Mouse (Mus musculus): Measurements from ENCODE around the gene Usp46. TPM values are rescaled to one million over a fixed set of nuclear protein-coding genes. Genes with fewer than 3 reads are reported as not detected.

The Usp46 gene
- polyA plus RNA-seq, 1 experiment from 2014 or later = 12.6 TPM

DNA sequence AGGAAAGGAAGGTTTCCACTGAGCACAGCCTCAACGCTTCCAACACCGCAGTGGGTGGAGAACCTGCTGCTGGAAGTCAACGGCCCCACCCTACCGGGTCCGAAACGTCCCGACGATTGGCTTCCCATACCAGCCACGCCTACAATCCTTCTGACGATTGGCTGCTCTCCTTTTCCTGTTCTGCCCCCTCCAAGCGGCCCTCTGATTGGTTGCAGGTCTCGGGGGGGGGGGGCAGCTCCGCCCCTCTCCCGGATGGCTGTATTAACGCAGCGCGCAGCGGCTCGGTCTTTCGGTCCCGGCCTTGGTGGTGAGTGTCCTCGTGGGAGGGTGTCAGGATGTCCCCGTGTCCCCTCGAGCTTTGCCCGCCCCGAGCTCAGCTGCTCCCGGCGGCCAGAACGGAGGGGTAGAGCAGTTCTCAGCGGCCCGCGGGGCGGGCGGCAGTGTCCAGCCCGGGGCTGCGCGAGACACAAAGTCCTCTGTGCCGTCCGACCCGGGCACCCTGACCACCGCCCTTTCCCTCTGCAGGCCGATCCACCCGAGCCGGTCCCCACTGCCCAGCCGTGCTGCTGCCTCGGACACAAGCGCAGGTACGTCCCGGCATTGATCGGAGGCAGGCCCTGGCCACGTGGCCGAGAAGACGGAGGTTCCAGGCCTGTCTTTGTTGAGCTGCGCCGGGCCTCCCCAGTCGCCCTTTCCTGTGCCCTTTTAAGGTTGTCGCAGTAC is 24.8 kb upstream of the Usp46 start:
- Histone ChIP-seq H3K4me1 (ENCODE audit: insufficient read depth) (peaks cover 6% of the 10 kb centered on the region; the same call in 1 of the 2 replicates), H3K9ac (replicated peaks) (peak overlapping the region; percentile 67), H3K9me3 (ENCODE audit: low read length) (no peaks in the 10 kb centered on the region), H3K27ac (ENCODE audit: low read depth) (peak overlapping the region; percentile 74), H3K4me3 (ENCODE audit: low read depth, low read length) (peak overlapping the region; percentile 57), H3K27me3 (ENCODE audit: insufficient read depth, low read length) (no peaks in the 10 kb centered on the region), H3K36me3 (replicated peaks; ENCODE audit: insufficient read depth, low read length) (no peaks in the 10 kb centered on the region; the same call in 1 of the 2 replicates), H3K4me2 (ENCODE audit: low read depth, low read length) (peak overlapping the region; percentile 66)
- ATAC-seq = peak; percentile 99
- no peak for TF ChIP-seq CTCF (IDR thresholded peaks at IDR 0.05; ENCODE audit: low read depth)
- TF ChIP-seq EP300 (IDR thresholded peaks at IDR 0.05; ENCODE audit: low read depth) = no peak
- peak; percentile 95 for DNase-seq
- WGBS (ENCODE audit: insufficient replicate concordance) = under 1% methylated on average over 49 of the region's 57 CpGs

DNA sequence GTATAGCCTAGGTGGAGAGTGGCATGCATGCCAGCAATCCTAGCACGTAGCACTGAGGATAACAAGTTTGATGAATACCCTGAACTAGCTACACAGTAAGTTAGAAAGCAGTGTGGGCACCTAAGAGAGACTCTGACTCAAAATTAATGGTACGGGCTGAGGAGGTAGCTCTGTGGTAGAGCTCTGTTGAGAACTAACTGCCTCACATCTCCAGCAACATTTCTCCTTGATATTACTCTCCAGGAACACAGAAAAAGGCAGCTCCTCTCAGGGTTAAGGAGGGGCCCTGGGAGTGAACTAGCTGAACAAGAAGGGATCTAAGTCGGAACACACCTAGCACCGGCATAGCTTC is 24.2 kb upstream of the Usp46 start:
- no peak for DNase-seq
- no peaks in the 10 kb centered on the region for H3K9me3 ChIP-seq (ENCODE audit: low read length)
- no peaks in the 10 kb centered on the region for H3K27me3 ChIP-seq (ENCODE audit: insufficient read depth, low read length)
- H3K4me3 ChIP-seq (ENCODE audit: low read depth, low read length) = peak overlapping the region; percentile 57
- H3K4me2 ChIP-seq (ENCODE audit: low read depth, low read length) = peak overlapping the region; percentile 66
- TF ChIP-seq EP300 (IDR thresholded peaks at IDR 0.05; ENCODE audit: low read depth) (no peak), CTCF (IDR thresholded peaks at IDR 0.05; ENCODE audit: low read depth) (no peak)
- 42% methylated on average over 4 of the region's 4 CpGs for WGBS (ENCODE audit: insufficient replicate concordance)
- H3K4me1 ChIP-seq (ENCODE audit: insufficient read depth) = peaks cover 6% of the 10 kb centered on the region; the same call in 1 of the 2 replicates
- peak; percentile 5 for ATAC-seq
- 0 out of 2 replicates have a peak overlapping the region, but pooled peaks have one; percentile 42 for H3K9ac ChIP-seq (replicated peaks)
- peak overlapping the region; percentile 73 for H3K27ac ChIP-seq (ENCODE audit: low read depth)
- no peaks in the 10 kb centered on the region; the same call in 1 of the 2 replicates for H3K36me3 ChIP-seq (replicated peaks; ENCODE audit: insufficient read depth, low read length)

DNA sequence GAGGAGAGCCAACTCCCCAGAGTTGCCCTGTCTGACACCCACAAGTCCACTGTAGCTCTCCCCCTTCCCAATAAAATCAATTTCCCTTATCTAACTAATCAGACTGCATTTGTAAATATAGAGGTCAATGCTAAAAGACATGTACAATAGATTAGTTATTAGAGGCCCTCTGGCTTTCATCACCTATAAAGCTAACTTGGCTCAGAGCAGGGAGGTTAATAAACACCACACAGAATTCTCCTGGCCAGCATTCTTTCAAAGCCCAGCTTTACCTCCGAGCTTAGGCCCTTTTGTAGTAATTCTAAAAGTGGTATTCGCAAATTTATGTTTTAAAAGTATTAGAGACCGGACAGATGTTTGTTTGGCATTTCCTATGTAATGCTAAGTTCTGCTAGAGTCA is 21.4 kb upstream of the Usp46 start:
- Histone ChIP-seq H3K4me3 (ENCODE audit: low read depth, low read length) (no peak overlapping the region), H3K9ac (replicated peaks) (no peak overlapping the region), H3K27me3 (ENCODE audit: insufficient read depth, low read length) (no peaks in the 10 kb centered on the region), H3K27ac (ENCODE audit: low read depth) (no peak overlapping the region), H3K4me2 (ENCODE audit: low read depth, low read length) (no peak overlapping the region), H3K9me3 (ENCODE audit: low read length) (no peaks in the 10 kb centered on the region), H3K36me3 (replicated peaks; ENCODE audit: insufficient read depth, low read length) (no peaks in the 10 kb centered on the region; the same call in 1 of the 2 replicates), H3K4me1 (ENCODE audit: insufficient read depth) (peaks cover 6% of the 10 kb centered on the region; the same call in 1 of the 2 replicates)
- no peak for TF ChIP-seq EP300 (IDR thresholded peaks at IDR 0.05; ENCODE audit: low read depth)
- TF ChIP-seq CTCF (IDR thresholded peaks at IDR 0.05; ENCODE audit: low read depth) = no peak
- DNase-seq (no peak), ATAC-seq (no peak)
- 82% methylated on average over 3 of the region's 3 CpGs for WGBS (ENCODE audit: insufficient replicate concordance)

DNA sequence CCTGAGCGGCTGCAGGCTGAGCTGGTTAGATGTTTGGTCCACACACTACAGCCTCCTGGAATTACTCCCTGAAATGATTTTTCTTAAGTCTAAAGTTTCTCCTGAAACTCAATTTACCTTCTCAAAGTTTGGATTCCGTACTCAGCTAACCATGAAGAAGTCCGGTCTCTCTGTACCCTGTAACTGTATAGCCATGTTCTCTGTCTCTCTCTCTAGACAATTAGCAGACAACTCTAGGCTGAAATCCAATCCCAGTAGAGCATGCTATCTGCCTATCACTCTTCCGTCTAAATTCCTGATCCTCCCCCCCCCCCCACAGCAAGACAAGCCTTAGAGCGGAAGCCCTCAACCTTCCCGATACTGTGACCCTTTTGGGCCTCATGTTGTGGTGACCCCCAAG is 13.5 kb upstream of the Usp46 start:
- Histone ChIP-seq H3K4me3 (ENCODE audit: low read depth, low read length) (no peak overlapping the region), H3K36me3 (replicated peaks; ENCODE audit: insufficient read depth, low read length) (no peaks in the 10 kb centered on the region), H3K9ac (replicated peaks) (no peak overlapping the region), H3K4me1 (ENCODE audit: insufficient read depth) (no peaks in the 10 kb centered on the region; the same call in 1 of the 2 replicates), H3K4me2 (ENCODE audit: low read depth, low read length) (no peak overlapping the region), H3K9me3 (ENCODE audit: low read length) (no peaks in the 10 kb centered on the region), H3K27ac (ENCODE audit: low read depth) (no peak overlapping the region), H3K27me3 (ENCODE audit: insufficient read depth, low read length) (no peaks in the 10 kb centered on the region)
- 92% methylated on average over 6 of the region's 6 CpGs for WGBS (ENCODE audit: insufficient replicate concordance)
- no peak for DNase-seq
- TF ChIP-seq EP300 (IDR thresholded peaks at IDR 0.05; ENCODE audit: low read depth) = no peak
- TF ChIP-seq CTCF (IDR thresholded peaks at IDR 0.05; ENCODE audit: low read depth) = no peak
- no peak for ATAC-seq

DNA sequence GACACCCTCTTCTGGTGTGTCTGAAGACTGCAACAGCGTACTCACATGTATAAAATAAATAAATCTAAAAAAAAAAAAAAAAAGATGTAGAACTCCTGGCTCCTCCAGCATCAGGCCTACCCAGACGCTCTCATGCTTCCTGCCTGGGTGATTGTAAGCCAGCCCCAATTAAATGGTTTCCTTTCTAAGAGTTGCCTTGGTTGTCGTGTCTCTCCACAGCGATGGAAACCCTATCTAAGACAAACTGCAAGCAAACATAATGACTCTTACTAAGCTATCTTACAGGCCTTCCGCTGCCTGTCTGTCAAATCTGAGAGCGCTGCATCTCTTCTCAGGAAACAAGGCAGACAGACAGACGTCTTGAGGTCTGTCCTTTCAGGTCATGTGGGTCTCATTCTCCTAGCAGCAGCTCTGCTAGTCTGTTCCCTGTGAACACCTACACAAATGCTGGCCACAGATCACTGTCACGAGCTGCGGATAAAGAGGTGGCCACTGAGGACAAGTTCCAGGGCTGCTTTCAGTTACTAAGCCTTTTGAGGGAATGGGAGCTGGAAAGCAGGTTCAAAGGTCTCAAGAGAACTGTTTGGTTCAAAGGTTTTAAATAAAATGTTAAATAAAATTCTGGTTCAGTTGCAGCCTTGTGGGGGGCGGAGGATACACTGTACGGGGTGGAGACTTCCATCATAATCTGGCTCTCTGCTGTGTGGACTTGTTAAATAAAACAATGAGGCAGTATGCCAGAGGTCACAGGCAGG is 10.8 kb upstream of the Usp46 start:
- no peak overlapping the region for H3K27ac ChIP-seq (ENCODE audit: low read depth)
- H3K4me2 ChIP-seq (ENCODE audit: low read depth, low read length) = no peak overlapping the region
- DNase-seq = no peak
- no peaks in the 10 kb centered on the region for H3K27me3 ChIP-seq (ENCODE audit: insufficient read depth, low read length)
- no peaks in the 10 kb centered on the region; the same call in 1 of the 2 replicates for H3K4me1 ChIP-seq (ENCODE audit: insufficient read depth)
- H3K9me3 ChIP-seq (ENCODE audit: low read length) = no peaks in the 10 kb centered on the region
- no peaks in the 10 kb centered on the region for H3K36me3 ChIP-seq (replicated peaks; ENCODE audit: insufficient read depth, low read length)
- no peak for TF ChIP-seq EP300 (IDR thresholded peaks at IDR 0.05; ENCODE audit: low read depth)
- no peak for TF ChIP-seq CTCF (IDR thresholded peaks at IDR 0.05; ENCODE audit: low read depth)
- WGBS (ENCODE audit: insufficient replicate concordance) = 48% methylated on average over 11 of the region's 11 CpGs
- ATAC-seq = peak; percentile 48; the same call in 1 of the 2 replicates
- H3K4me3 ChIP-seq (ENCODE audit: low read depth, low read length) = no peak overlapping the region
- H3K9ac ChIP-seq (replicated peaks) = no peak overlapping the region

DNA sequence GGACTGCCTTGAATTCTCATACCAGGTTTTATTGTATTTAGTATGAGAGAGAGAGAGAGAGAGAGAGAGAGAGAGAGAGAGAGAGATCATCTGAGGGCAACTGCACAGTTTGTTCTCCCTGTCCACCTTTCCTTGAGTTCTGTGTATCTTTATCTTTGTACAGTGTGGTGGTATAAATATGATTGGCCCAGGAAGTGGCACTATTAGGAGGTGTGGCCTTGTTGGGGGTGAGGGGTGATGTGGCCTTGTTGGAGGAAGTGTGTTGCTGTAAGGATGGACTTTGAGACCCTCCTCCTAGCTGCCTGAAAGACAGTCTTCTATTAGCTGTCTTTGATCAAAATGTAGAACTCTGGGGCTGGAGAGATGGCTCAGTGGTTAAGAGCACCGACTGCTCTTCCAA is 10.2 kb upstream of the Usp46 start:
- TF ChIP-seq CTCF (IDR thresholded peaks at IDR 0.05; ENCODE audit: low read depth) (no peak), EP300 (IDR thresholded peaks at IDR 0.05; ENCODE audit: low read depth) (no peak)
- Histone ChIP-seq H3K27ac (ENCODE audit: low read depth) (no peak overlapping the region), H3K27me3 (ENCODE audit: insufficient read depth, low read length) (no peaks in the 10 kb centered on the region), H3K4me1 (ENCODE audit: insufficient read depth) (no peaks in the 10 kb centered on the region; the same call in 1 of the 2 replicates), H3K36me3 (replicated peaks; ENCODE audit: insufficient read depth, low read length) (no peaks in the 10 kb centered on the region), H3K9ac (replicated peaks) (no peak overlapping the region), H3K4me2 (ENCODE audit: low read depth, low read length) (no peak overlapping the region), H3K9me3 (ENCODE audit: low read length) (no peaks in the 10 kb centered on the region), H3K4me3 (ENCODE audit: low read depth, low read length) (no peak overlapping the region)
- ATAC-seq (no peak), DNase-seq (no peak)
- 76% methylated on average over 1 of the region's 1 CpGs for WGBS (ENCODE audit: insufficient replicate concordance)

Data from liver, postnatal 0 days (tissue).